Mouse (Mus musculus): ENCODE data around the gene Rrp8.

Rrp8 gene

GRCm38 (mm10) chr7:105736911-105737521, at the start of gene Rrp8:
Gene Rrp8, minus strand, starts transcription at chr7:105737385.
- peak; percentile 42 for DNase-seq (ENCODE audit: low spot score)

- no peak for DNase-seq (ENCODE audit: low spot score)
These were observed 49.5 kb upstream of the Rrp8 start for GRCm38 (mm10) chr7:105786506-105787284.

- DNase-seq (ENCODE audit: low spot score), result no peak
These were observed 47.4 kb upstream of the Rrp8 start for GRCm38 (mm10) chr7:105784556-105784955.

GRCm38 (mm10) chr7:105783861-105784260, 46.7 kb upstream of the Rrp8 start:
- DNase-seq (ENCODE audit: low spot score), result no peak

- DNase-seq (ENCODE audit: low spot score), result no peak
These were observed 41.5 kb upstream of the Rrp8 start for GRCm38 (mm10) chr7:105778553-105779265.

- DNase-seq (ENCODE audit: low spot score), result no peak
These were observed 40.8 kb upstream of the Rrp8 start for GRCm38 (mm10) chr7:105777797-105778552.

- DNase-seq (ENCODE audit: low spot score), result no peak
These were observed 40.1 kb upstream of the Rrp8 start for GRCm38 (mm10) chr7:105777316-105777715.

GRCm38 (mm10) chr7:105776026-105776425, 38.8 kb upstream of the Rrp8 start:
- DNase-seq (ENCODE audit: low spot score), result no peak

GRCm38 (mm10) chr7:105774661-105775060, 37.5 kb upstream of the Rrp8 start:
- DNase-seq (ENCODE audit: low spot score), result no peak

GRCm38 (mm10) chr7:105773041-105773440, 35.9 kb upstream of the Rrp8 start:
- DNase-seq (ENCODE audit: low spot score), result no peak

GRCm38 (mm10) chr7:105772331-105772730, 35.1 kb upstream of the Rrp8 start:
- no peak for DNase-seq (ENCODE audit: low spot score)

- no peak for DNase-seq (ENCODE audit: low spot score)
These were observed 32.8 kb upstream of the Rrp8 start for GRCm38 (mm10) chr7:105769959-105770358.

GRCm38 (mm10) chr7:105767729-105768165, 30.6 kb upstream of the Rrp8 start:
- DNase-seq (ENCODE audit: low spot score), result no peak

GRCm38 (mm10) chr7:105764331-105764730, 27.1 kb upstream of the Rrp8 start:
- DNase-seq (ENCODE audit: low spot score), result no peak

- DNase-seq (ENCODE audit: low spot score), result no peak
These were observed 25.5 kb upstream of the Rrp8 start for GRCm38 (mm10) chr7:105762517-105763270.

GRCm38 (mm10) chr7:105761813-105762484, 24.8 kb upstream of the Rrp8 start:
- DNase-seq (ENCODE audit: low spot score), result no peak

- no peak for DNase-seq (ENCODE audit: low spot score)
These were observed 16.1 kb upstream of the Rrp8 start for GRCm38 (mm10) chr7:105753281-105753680.

- DNase-seq (ENCODE audit: low spot score), result no peak
These were observed 15.5 kb upstream of the Rrp8 start for GRCm38 (mm10) chr7:105752716-105753115.

GRCm38 (mm10) chr7:105751491-105752433, 14.6 kb upstream of the Rrp8 start, which contains the start of gene Tpp1:
Gene Tpp1, minus strand, starts transcription at chr7:105752235.
- DNase-seq (ENCODE audit: low spot score), result peak; percentile 97

GRCm38 (mm10) chr7:105747776-105748175, 10.6 kb upstream of the Rrp8 start:
- no peak for DNase-seq (ENCODE audit: low spot score)

All from layer of hippocampus, adult 11-12 months (tissue).